Mouse (Mus musculus) spleen, adult 2 months (tissue): ENCODE data around the gene Adrb1. TPM values are rescaled to one million over a fixed set of nuclear protein-coding genes. Genes with fewer than 3 reads are reported as not detected.

Experiments
- DNase-seq, 2 experiments: peaks; one replicate each; pipeline versions ENCODE4 v3.0.0 to v3.0.0-alpha.2; 2012 to 2021; ENCODE audit warnings: low spot score in 2 of 2, low read depth in 1 of 2
- H3K27ac ChIP-seq: fragments of 200-500 bp; 2 replicates; pipeline ENCODE4 v1.5.1; 2012; ENCODE audit warnings: low read length, inconsistent platforms; ENCODE audit not compliant: insufficient read depth
- H3K27me3 ChIP-seq: fragments of 200-500 bp; 2 replicates; pipeline ENCODE4 v1.6.1; 2012; ENCODE audit warnings: mild to moderate bottlenecking, moderate library complexity, low read length, inconsistent platforms; ENCODE audit not compliant: control insufficient read depth, insufficient read depth
- H3K36me3 ChIP-seq: fragments of 200-500 bp; 2 replicates; pipeline ENCODE4 v1.6.1; 2012; ENCODE audit warnings: mild to moderate bottlenecking, low read length, inconsistent platforms; ENCODE audit not compliant: control insufficient read depth, insufficient read depth
- H3K4me1 ChIP-seq: fragments of 200-500 bp; 2 replicates; pipeline ENCODE4 v1.6.1; 2011; ENCODE audit warnings: inconsistent platforms; ENCODE audit not compliant: control insufficient read depth, insufficient read depth, insufficient read length
- H3K4me3 ChIP-seq: fragments of 200-500 bp; 2 replicates; pipeline ENCODE4 v1.5.1; 2011; ENCODE audit warnings: mild to moderate bottlenecking, inconsistent platforms; ENCODE audit not compliant: insufficient read depth, insufficient read length; ENCODE audit errors: extremely low read depth
- CTCF ChIP-seq: fragments of 200-500 bp; IDR thresholded peaks from 2 replicates; pipeline ENCODE4 v1.5.1; 2011; ENCODE audit warnings: mild to moderate bottlenecking, inconsistent platforms; ENCODE audit not compliant: insufficient read depth, insufficient read length, insufficient replicate concordance; ENCODE audit errors: extremely low read depth
- POLR2A ChIP-seq: fragments of 200-500 bp; IDR thresholded peaks from 2 replicates; pipeline ENCODE4 v1.6.1; 2011; ENCODE audit warnings: low read depth, low read length, inconsistent platforms
- WGBS: fragments of 180-500 bp; shearing (Covaris S2); methylation state at CpG from one replicate; pipeline ENCODE4 v1.1.7; 2018; 5-methylcytosine and 5-hydroxymethylcytosine counted together
- polyA plus RNA-seq: library from polyadenylated mRNA; depleted of rRNA; stranded (reverse); fragments of >200 nt; gene quantifications from 2 replicates; pipeline ENCODE4 v1.2.3, GENCODE M21; 2012

Gene Adrb1
- polyA plus RNA-seq, 1 experiment = 7.7 TPM

- peaks cover 10% of the 10 kb centered on the region; the same call in 1 of the 2 replicates for H3K4me1 ChIP-seq
- 64% methylated on average over 8 of the region's 8 CpGs for WGBS
- TF ChIP-seq POLR2A (no peak), CTCF (no peak)
- no peak overlapping the region for H3K27ac ChIP-seq
- DNase-seq = no peak
- no peaks in the 10 kb centered on the region for H3K27me3 ChIP-seq
- H3K36me3 ChIP-seq = no peaks in the 10 kb centered on the region
- no peak overlapping the region for H3K4me3 ChIP-seq
These were observed 38.4 kb downstream of the Adrb1 start for GRCm38 (mm10) chr19:56760306-56760940.

GRCm38 (mm10) chr19:56761096-56761495 is 39.1 kb downstream of the Adrb1 start:
- WGBS = 90% methylated on average over 5 of the region's 5 CpGs
- no peak for DNase-seq
- no peaks in the 10 kb centered on the region for H3K27me3 ChIP-seq
- H3K36me3 ChIP-seq = no peaks in the 10 kb centered on the region
- H3K27ac ChIP-seq = no peak overlapping the region
- TF ChIP-seq CTCF (no peak), POLR2A (no peak)
- H3K4me3 ChIP-seq = no peak overlapping the region
- H3K4me1 ChIP-seq = peaks cover 10% of the 10 kb centered on the region; the same call in 1 of the 2 replicates

GRCm38 (mm10) chr19:56761727-56762126 is 39.7 kb downstream of the Adrb1 start:
- Histone ChIP-seq H3K4me3 (no peak overlapping the region), H3K36me3 (no peaks in the 10 kb centered on the region), H3K27ac (no peak overlapping the region), H3K27me3 (no peaks in the 10 kb centered on the region), H3K4me1 (peaks cover 3% of the 10 kb centered on the region; the same call in 1 of the 2 replicates)
- WGBS = 80% methylated on average over 2 of the region's 2 CpGs
- TF ChIP-seq CTCF = no peak
- TF ChIP-seq POLR2A = no peak
- no peak for DNase-seq

- Histone ChIP-seq H3K4me3 (no peak overlapping the region), H3K27ac (no peak overlapping the region), H3K4me1 (no peaks in the 10 kb centered on the region), H3K36me3 (no peaks in the 10 kb centered on the region), H3K27me3 (no peaks in the 10 kb centered on the region)
- no peak for TF ChIP-seq CTCF
- TF ChIP-seq POLR2A = no peak
- no peak for DNase-seq
- WGBS = 93% methylated on average over 4 of the region's 4 CpGs
These were observed 40.7 kb downstream of the Adrb1 start for GRCm38 (mm10) chr19:56762686-56763085.

- Histone ChIP-seq H3K4me3 (no peak overlapping the region), H3K27ac (no peak overlapping the region), H3K27me3 (no peaks in the 10 kb centered on the region), H3K4me1 (peaks cover 26% of the 10 kb centered on the region), H3K36me3 (no peaks in the 10 kb centered on the region)
- 90% methylated on average over 9 of the region's 9 CpGs for WGBS
- TF ChIP-seq POLR2A (no peak), CTCF (no peak)
- no peak for DNase-seq
These were observed 47.0 kb downstream of the Adrb1 start for GRCm38 (mm10) chr19:56769024-56769423.

GRCm38 (mm10) chr19:56772158-56772557 is 50.2 kb downstream of the Adrb1 start:
- Histone ChIP-seq H3K36me3 (no peaks in the 10 kb centered on the region), H3K27ac (no peak overlapping the region), H3K4me1 (peaks cover 39% of the 10 kb centered on the region), H3K4me3 (no peak overlapping the region), H3K27me3 (0 out of 2 replicates have a peak, but pooled peaks cover 4% of the 10 kb centered on the region)
- DNase-seq = peak; percentile 19 to 39
- 14% methylated on average over 7 of the region's 7 CpGs for WGBS
- TF ChIP-seq CTCF (no peak), POLR2A (no peak)

- Histone ChIP-seq H3K27ac (no peak overlapping the region), H3K27me3 (0 out of 2 replicates have a peak, but pooled peaks cover 4% of the 10 kb centered on the region), H3K4me3 (no peak overlapping the region), H3K36me3 (no peaks in the 10 kb centered on the region), H3K4me1 (peaks cover 39% of the 10 kb centered on the region)
- TF ChIP-seq CTCF = no peak
- TF ChIP-seq POLR2A = no peak
- no peak for DNase-seq
- 27% methylated on average over 10 of the region's 10 CpGs for WGBS
These were observed 51.5 kb downstream of the Adrb1 start for GRCm38 (mm10) chr19:56773393-56773971.
